Mouse (Mus musculus) ES-E14 (cell line): ENCODE measurements around the gene Pygm.

ENCODE experiments used
- HCFC1 ChIP-seq: IDR thresholded peaks from 2 replicates; pipeline ENCODE4 v1.6.1; 2012; ENCODE audit warnings: low read length, inconsistent platforms, borderline replicate concordance; ENCODE audit not compliant: insufficient read depth
- MAFK ChIP-seq: IDR thresholded peaks from 2 replicates; pipeline ENCODE4 v1.6.1; 2014; ENCODE audit warnings: mild to moderate bottlenecking, low read depth, low read length, inconsistent platforms; ENCODE audit not compliant: insufficient read depth
- ZC3H11A ChIP-seq: IDR thresholded peaks from 2 replicates; pipeline ENCODE4 v1.6.1; 2012; ENCODE audit warnings: low read depth, mild to moderate bottlenecking, inconsistent platforms, low read length, borderline replicate concordance
- ZNF384 ChIP-seq: IDR thresholded peaks from 2 replicates; pipeline ENCODE4 v1.6.1; 2012; ENCODE audit warnings: low read depth, low read length, inconsistent platforms

- TF ChIP-seq ZC3H11A: no peak
- no peak for TF ChIP-seq MAFK
- no peak for TF ChIP-seq ZNF384
- no peak for TF ChIP-seq HCFC1
Measured at GRCm38 (mm10) chr19:6424137-6424881, 40.1 kb downstream of the Pygm start.
